Mouse (Mus musculus) T-helper 17 cell (primary cell): ENCODE measurements around the gene Lpcat2.

ENCODE experiments used
- in situ Hi-C, 2 experiments: fragments of 300-600 bp; cut with MboI, MseI; formaldehyde crosslinking; loops; 1 replicate in 1 of 2; 2 replicates in 1 of 2; pipeline ENCODE4 v1.15.1; 2025; ENCODE audit warnings: high pct_unique_total_duplicates in 2 of 2

The Lpcat2 gene

GRCm38 (mm10) chr8:92908448-92908847 lies 53.3 kb downstream of the Lpcat2 start:
- in situ Hi-C loops, result no loop called here

GRCm38 (mm10) chr8:92911477-92911876 lies 56.3 kb downstream of the Lpcat2 start:
- in situ Hi-C loops, result no loop called here

GRCm38 (mm10) chr8:92913396-92913795 lies 58.3 kb downstream of the Lpcat2 start:
- in situ Hi-C loops, result no loop called here

GRCm38 (mm10) chr8:92916082-92916481 lies 60.9 kb downstream of the Lpcat2 start:
- in situ Hi-C loops, result no loop called here

GRCm38 (mm10) chr8:92921768-92922167 lies 66.6 kb downstream of the Lpcat2 start:
- in situ Hi-C loops, result loop anchor here in 1 of 2 experiments (10.0 kb wide), 1 partner anchor 607 kb away; no protein-coding TSS in a partner anchor

- in situ Hi-C loops, result loop anchor here in 1 of 2 experiments (10.0 kb wide), 1 partner anchor 614 kb away; no protein-coding TSS in a partner anchor
Observed at GRCm38 (mm10) chr8:92928986-92929385, 73.8 kb downstream of the Lpcat2 start.

GRCm38 (mm10) chr8:92938056-92938455 lies 82.9 kb downstream of the Lpcat2 start:
- in situ Hi-C loops, result no loop called here

GRCm38 (mm10) chr8:92949071-92949470 lies 93.9 kb downstream of the Lpcat2 start:
- in situ Hi-C loops, result no loop called here

- in situ Hi-C loops, result no loop called here
Observed at GRCm38 (mm10) chr8:92950639-92951371, 95.7 kb downstream of the Lpcat2 start.

- in situ Hi-C loops, result no loop called here
Observed at GRCm38 (mm10) chr8:92954044-92954443, 98.9 kb downstream of the Lpcat2 start.

GRCm38 (mm10) chr8:92959779-92960178 lies 104.6 kb downstream of the Lpcat2 start, which contains the start of gene Slc6a2:
Gene Slc6a2 (plus strand): TSS chr8:92960079.
- in situ Hi-C loops, result no loop called here

- in situ Hi-C loops, result no loop called here
Observed at GRCm38 (mm10) chr8:92960451-92960911, 105.3 kb downstream of the Lpcat2 start.

GRCm38 (mm10) chr8:92961088-92961487 lies 105.9 kb downstream of the Lpcat2 start:
- in situ Hi-C loops, result no loop called here

- in situ Hi-C loops, result no loop called here
Observed at GRCm38 (mm10) chr8:92964556-92964955, 109.4 kb downstream of the Lpcat2 start.
